Mouse (Mus musculus) forebrain, embryonic 12.5 days (tissue): Measurements from ENCODE around the gene Olfr194. TPM values are rescaled to one million over a fixed set of nuclear protein-coding genes. Genes with fewer than 3 reads are reported as not detected.

Experiments used
- ATAC-seq: fragments of 200-750 bp; cut with Nextera tagmentation; 2 replicates; pipeline ENCODE4 v1.8.0; 2017; ENCODE audit warnings: moderate TSS enrichment; ENCODE audit not compliant: low FRiP score
- H3K27ac ChIP-seq: fragments of 300-500 bp; sonication (generic); 2 replicates; pipeline ENCODE4 v1.5.1; 2016; ENCODE audit warnings: mild to moderate bottlenecking
- H3K27me3 ChIP-seq: fragments of 300-500 bp; sonication (generic); 2 replicates; pipeline ENCODE4 v1.6.1; 2016; ENCODE audit warnings: mild to moderate bottlenecking
- H3K36me3 ChIP-seq: fragments of 300-500 bp; sonication (generic); replicated peaks from 2 replicates; pipeline ENCODE4 v1.6.1; 2016; ENCODE audit warnings: mild to moderate bottlenecking
- H3K4me1 ChIP-seq: fragments of 300-500 bp; sonication (generic); 2 replicates; pipeline ENCODE4 v1.6.1; 2016
- H3K4me2 ChIP-seq: fragments of 300-500 bp; sonication (generic); 2 replicates; pipeline ENCODE4 v1.6.1; 2016; ENCODE audit warnings: mild to moderate bottlenecking, moderate library complexity
- H3K4me3 ChIP-seq: fragments of 300-500 bp; sonication (generic); replicated peaks from 2 replicates; pipeline ENCODE4 v1.5.1; 2016; ENCODE audit warnings: mild to moderate bottlenecking
- H3K9ac ChIP-seq: fragments of 300-500 bp; sonication (generic); 2 replicates; pipeline ENCODE4 v1.6.1; 2016; ENCODE audit warnings: mild to moderate bottlenecking
- H3K9me3 ChIP-seq: fragments of 300-500 bp; sonication (generic); 2 replicates; pipeline ENCODE4 v1.6.1; 2016
- polyA plus RNA-seq: library from polyadenylated mRNA; unstranded; fragments of >200 nt; fragmentation: Nextera tagmentation; extraction: Ambion mirVana; gene quantifications from 2 replicates; pipeline ENCODE4 v1.2.1, GENCODE M21; 2016

The Olfr194 gene
- polyA plus RNA-seq, 1 experiment from 2014 or later, result not detected

- Histone ChIP-seq H3K4me1 (no peaks in the 10 kb centered on the region), H3K9ac (no peak overlapping the region), H3K4me3 (no peak overlapping the region), H3K4me2 (no peak overlapping the region), H3K36me3 (no peaks in the 10 kb centered on the region), H3K27me3 (no peaks in the 10 kb centered on the region), H3K27ac (no peak overlapping the region), H3K9me3 (no peaks in the 10 kb centered on the region)
- no peak for ATAC-seq
Measured at GRCm38 (mm10) chr16:59071755-59072154, 49.1 kb downstream of the Olfr194 start.

Other genes starting within 250 kb of the Olfr194 start
- gene Olfr177, start 246.3 kb downstream of the Olfr194 start, polyA plus RNA-seq, result not detected in 2 replicates
- not detected in 2 replicates for gene Olfr178, start 229.0 kb downstream of the Olfr194 start, polyA plus RNA-seq
- not detected in 2 replicates for gene Olfr181, start 192.3 kb downstream of the Olfr194 start, polyA plus RNA-seq
- not detected in 2 replicates for gene Olfr180, start 191.7 kb downstream of the Olfr194 start, polyA plus RNA-seq
- not detected in 2 replicates for gene Olfr183, start 125.7 kb downstream of the Olfr194 start, polyA plus RNA-seq
- not detected in 2 replicates for gene Olfr186, start 90.8 kb downstream of the Olfr194 start, polyA plus RNA-seq
- gene Olfr187, start 81.3 kb downstream of the Olfr194 start, polyA plus RNA-seq, result not detected in 2 replicates
- not detected in 2 replicates for gene Olfr190, start 43.1 kb downstream of the Olfr194 start, polyA plus RNA-seq
- gene Olfr191, start 31.2 kb downstream of the Olfr194 start, polyA plus RNA-seq, result not detected in 2 replicates
- not detected in 2 replicates for gene Olfr193, start 9.2 kb downstream of the Olfr194 start, polyA plus RNA-seq
- not detected in 2 replicates for gene Olfr195, start 26.0 kb upstream of the Olfr194 start, polyA plus RNA-seq
- gene Olfr196, start 49.4 kb upstream of the Olfr194 start, polyA plus RNA-seq, result not detected in 2 replicates
- gene Olfr198, start 82.5 kb upstream of the Olfr194 start, polyA plus RNA-seq, result not detected in 2 replicates
- not detected in 2 replicates for gene Olfr199, start 98.7 kb upstream of the Olfr194 start, polyA plus RNA-seq
- gene Olfr201, start 151.6 kb upstream of the Olfr194 start, polyA plus RNA-seq, result not detected in 2 replicates
- not detected in 2 replicates for gene Olfr202, start 165.7 kb upstream of the Olfr194 start, polyA plus RNA-seq
- not detected in 2 replicates for gene Olfr203, start 177.8 kb upstream of the Olfr194 start, polyA plus RNA-seq
- gene Olfr204, start 197.2 kb upstream of the Olfr194 start, polyA plus RNA-seq, result not detected in 2 replicates
- gene Olfr205, start 210.1 kb upstream of the Olfr194 start, polyA plus RNA-seq, result not detected in 2 replicates
- not detected in 2 replicates for gene Olfr206, start 228.2 kb upstream of the Olfr194 start, polyA plus RNA-seq
- gene Olfr209, start 242.9 kb upstream of the Olfr194 start, polyA plus RNA-seq, result not detected in 2 replicates